Mouse (Mus musculus): ENCODE measurements around the gene Alg3. TPM values are rescaled to one million over a fixed set of nuclear protein-coding genes. Genes with fewer than 3 reads are reported as not detected.

The Alg3 gene
- 1 to 10 TPM; 4.9 to 5.4 TPM for total RNA-seq (2023)

GRCm38 (mm10) chr16:20611357-20612227, at the start of gene Alg3, which contains the start of the genes Eef1akmt4 and Gm49333:
Gene Alg3 (minus strand): TSS chr16:20611735.
Gene Eef1akmt4 (plus strand): TSS chr16:20611593.
Gene Gm49333 (plus strand): TSS chr16:20611610.

DNA sequence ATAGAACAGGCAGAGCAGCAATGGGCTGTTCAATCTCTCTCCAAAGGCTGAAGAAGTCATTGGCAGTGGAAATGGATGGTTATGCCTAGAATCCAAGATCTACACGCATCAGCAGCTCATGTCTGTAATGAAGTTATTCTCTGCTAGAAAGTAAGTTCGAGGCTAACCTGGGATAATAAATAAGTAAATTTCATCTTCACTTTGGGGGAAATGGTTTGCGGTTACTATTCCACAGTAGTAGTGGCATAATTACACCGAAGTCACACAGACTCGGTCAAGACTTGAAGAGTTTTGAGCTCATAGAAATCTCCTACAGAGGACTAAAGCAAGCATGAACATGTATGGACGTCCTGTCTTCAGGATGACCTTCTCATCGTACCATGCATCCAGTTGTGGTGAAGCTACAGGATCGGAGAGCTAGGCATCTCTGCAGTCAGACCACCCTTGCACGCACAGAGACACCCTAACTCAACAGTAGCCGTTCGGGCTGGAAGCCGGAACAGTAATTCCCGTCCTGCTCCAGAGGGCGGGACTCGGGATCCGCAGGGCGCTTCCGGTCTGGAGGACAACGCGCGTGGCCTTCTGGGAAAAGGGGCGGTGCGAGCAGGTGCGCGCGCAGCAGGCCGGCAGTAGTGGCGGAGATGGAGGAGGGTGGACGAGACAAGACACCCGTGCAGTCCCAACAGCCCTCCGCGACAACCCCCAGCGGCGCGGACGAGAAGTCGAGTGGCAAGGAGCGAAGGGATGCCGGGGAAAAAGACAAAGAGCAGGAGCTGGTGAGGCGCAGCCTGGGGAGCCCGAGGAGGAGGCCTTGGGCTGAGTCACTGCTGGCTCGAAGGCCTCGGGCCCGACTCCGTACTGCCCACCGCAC, 39.8 kb upstream of the Alg3 start, which contains the start of gene Psmd2:
Gene Psmd2 (plus strand): TSS at position 577 of the 871 bp plus-strand sequence.

GRCm38 (mm10) chr16:20629731-20630634, 18.4 kb upstream of the Alg3 start, which contains the start of gene Ece2:
Gene Ece2 (plus strand): TSS chr16:20629828.

DNA sequence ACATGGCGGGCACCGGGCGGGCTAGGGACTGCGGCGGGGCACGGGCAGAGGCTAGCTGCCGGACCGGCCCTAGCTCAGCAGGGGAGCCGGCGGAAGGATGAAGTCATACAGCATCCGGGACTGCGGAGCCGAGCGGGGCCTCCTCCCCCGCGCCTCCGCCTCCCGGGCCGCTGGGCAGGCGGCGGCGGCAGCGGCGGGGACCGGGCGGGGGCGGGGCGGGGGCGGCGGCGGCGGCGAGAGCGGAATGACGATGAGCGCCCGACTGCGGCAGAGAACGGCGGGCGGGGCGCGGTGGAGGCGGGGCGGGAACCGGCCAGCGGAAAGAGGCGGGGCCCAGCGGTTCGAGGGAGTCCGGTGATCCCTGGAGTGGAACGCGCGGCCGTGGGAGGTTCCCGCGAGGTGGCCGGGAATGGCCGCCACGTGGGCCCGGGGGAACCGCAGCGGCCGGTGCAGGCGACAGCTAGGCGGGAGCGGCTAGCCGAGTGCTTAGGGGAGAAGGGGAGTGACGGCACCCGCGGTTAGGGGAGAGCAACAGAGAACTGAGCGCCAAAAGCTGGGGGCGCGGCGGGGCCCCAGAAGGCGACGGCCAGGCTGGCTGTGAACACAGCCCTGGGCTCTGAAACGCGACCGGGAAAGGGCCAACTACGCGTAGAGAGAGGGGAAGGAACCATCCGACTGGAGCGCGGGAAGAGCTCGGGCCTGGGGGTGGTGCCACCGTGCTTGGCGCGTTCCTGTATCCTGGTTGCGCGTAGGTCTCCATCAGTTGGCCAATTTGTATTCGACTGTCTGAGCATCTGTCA, 9.9 kb upstream of the Alg3 start, which contains the start of gene Camk2n2:
Gene Camk2n2 (minus strand): TSS at position 97 of the 800 bp plus-strand sequence.

GRCm38 (mm10) chr16:20589366-20589938, 22.1 kb downstream of the Alg3 start, which contains the start of gene Vwa5b2:
Gene Vwa5b2 (plus strand): TSS chr16:20589471.

Other genes with a start within 250 kb of the Alg3 start
- gene Abcc5, start 185.3 kb downstream of the Alg3 start, total RNA-seq (2023): 10 to 100 TPM; 77.4 to 94.6 TPM
- 10 to 100 TPM; 18.3 to 27.1 TPM for gene Eif2b5, start 112.9 kb downstream of the Alg3 start, total RNA-seq (2023)
- 10 to 100 TPM; 26.6 to 29.9 TPM for gene Dvl3, start 94.8 kb downstream of the Alg3 start, total RNA-seq (2023)
- 100 to 1,000 TPM; 193 to 201 TPM for gene Ap2m1, start 76.3 kb downstream of the Alg3 start, total RNA-seq (2023)
- 10 to 100 TPM; 41.3 to 50.8 TPM for gene Abcf3, start 63.2 kb downstream of the Alg3 start, total RNA-seq (2023)
- under 1 TPM in 1 of 2 experiments, not detected in 1; 0.22 TPM for gene Vwa5b2, start 22.3 kb downstream of the Alg3 start, total RNA-seq (2023)
- gene Eef1akmt4, start 142 bp downstream of the Alg3 start, total RNA-seq (2023): 1 to 10 TPM; 2.8 to 2.9 TPM
- not detected for gene Gm49333, start 125 bp downstream of the Alg3 start, total RNA-seq (2023)
- gene Camk2n2, start 9.6 kb upstream of the Alg3 start, total RNA-seq (2023): under 1 TPM; 0.64 to 0.68 TPM
- not detected for gene Ece2, start 18.1 kb upstream of the Alg3 start, total RNA-seq (2023)
- gene Psmd2, start 39.9 kb upstream of the Alg3 start, total RNA-seq (2023): 100 to 1,000 TPM in 1 of 2 experiments, 10 to 100 TPM in 1; 94.0 to 105 TPM
- 100 to 1,000 TPM; 159 to 168 TPM for gene Eif4g1, start 56.6 kb upstream of the Alg3 start, total RNA-seq (2023)
- gene Fam131a, start 81.5 kb upstream of the Alg3 start, total RNA-seq (2023): 1 to 10 TPM; 1.0 to 1.2 TPM
- 1 to 10 TPM; 9.0 to 9.9 TPM for gene Polr2h, start 105.9 kb upstream of the Alg3 start, total RNA-seq (2023)
- gene Clcn2, start 106.0 kb upstream of the Alg3 start, total RNA-seq (2023): 1 to 10 TPM; 1.5 to 3.5 TPM
- gene Chrd, start 121.4 kb upstream of the Alg3 start, total RNA-seq (2023): not detected
- gene Thpo, start 122.8 kb upstream of the Alg3 start, total RNA-seq (2023): not detected